Comparison of ENCODE assay signal across 1 mouse cellular context in the genomic region with DNA sequence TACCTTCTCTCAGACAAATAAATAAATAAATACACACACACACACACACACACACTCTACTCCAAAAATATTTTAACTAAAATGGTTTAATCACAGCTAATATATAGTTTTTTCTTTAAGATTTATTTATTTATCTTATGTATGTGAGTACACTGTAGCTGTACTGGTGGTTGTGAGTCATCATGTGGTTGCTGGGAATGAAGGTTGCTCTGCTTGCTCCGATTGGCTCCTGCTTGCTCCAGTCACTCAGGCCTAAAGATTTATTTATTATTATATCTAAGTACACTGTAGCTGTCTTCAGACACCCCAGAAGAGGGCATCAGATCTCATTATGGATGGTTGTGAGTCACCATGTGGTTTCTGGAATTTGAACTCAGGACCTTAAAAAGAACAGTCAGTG. TPM values are rescaled to one million over a fixed set of nuclear protein-coding genes. Genes with fewer than 3 reads are reported as not detected.
"Had no signal": no experiment of that assay in that cellular context is flagged by ENCODE, and none has a peak within 500 bp of the region (broad histone marks: within the 10 kb centered on the region; RNA-seq: fewer than 3 reads in every experiment).

No protein-coding gene starts in this region.

RNA-seq across cellular contexts. Expression of a gene that starts 53.3 kb away (rescaled TPM):
- polyA plus RNA-seq: erythroblast, embryonic 14.5 days had no signal
